Mouse (Mus musculus) heart, adult 2 months (tissue): ENCODE results near the gene Foxn3.

ENCODE experiments used
- CTCF ChIP-seq: fragments of 200-600 bp; IDR thresholded peaks from 2 replicates; pipeline ENCODE4 v1.8.1; 2022; ENCODE audit warnings: antibody characterized with exemption, mild to moderate bottlenecking, moderate library complexity
- EP300 ChIP-seq: fragments of 200-500 bp; IDR thresholded peaks from 2 replicates; pipeline ENCODE4 v1.6.1; 2011; ENCODE audit warnings: low read depth, low read length, control low read depth; ENCODE audit not compliant: insufficient read depth
- POLR2A ChIP-seq: fragments of 200-500 bp; IDR thresholded peaks from 2 replicates; pipeline ENCODE4 v1.6.1; 2011; ENCODE audit warnings: mild to moderate bottlenecking, low read depth, low read length, control low read depth; ENCODE audit not compliant: insufficient read depth

DNA sequence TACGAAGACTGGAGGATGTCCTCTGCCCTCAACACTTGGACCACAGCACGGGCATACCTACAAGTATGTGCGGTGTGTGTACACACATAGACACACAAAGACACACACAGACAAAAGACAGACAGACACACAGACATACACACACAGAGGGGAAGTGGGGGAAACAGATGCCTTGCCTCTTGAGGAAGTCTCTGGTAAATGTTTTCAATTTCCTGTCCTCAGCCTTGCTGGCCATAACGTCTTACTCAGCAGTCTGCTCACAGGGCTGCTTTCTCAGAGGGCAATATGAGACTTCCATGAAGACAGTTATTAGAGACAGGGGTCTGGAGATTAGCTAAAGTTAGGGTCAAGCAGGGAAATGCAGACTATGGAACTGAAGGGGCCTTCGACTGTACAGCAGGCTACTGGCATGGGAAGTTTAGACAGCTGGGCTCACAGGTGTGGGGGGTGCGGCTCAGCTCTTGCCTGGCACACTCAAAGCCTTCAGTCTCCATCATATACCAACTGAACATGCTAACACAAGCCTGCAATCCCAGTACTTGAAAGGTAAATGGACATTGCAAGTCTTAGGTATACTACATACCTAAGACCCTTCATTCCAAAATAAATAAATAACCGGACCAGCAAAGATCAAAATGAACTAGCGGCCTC is 278.8 kb downstream of the Foxn3 start:
- no peak for TF ChIP-seq CTCF
- TF ChIP-seq EP300: no peak
- TF ChIP-seq POLR2A: no peak
